Mouse (Mus musculus) heart, adult 2 months (tissue): ENCODE measurements at regions not wholly inside any gene's neighbourhood (a gene's known extent, or its start where the extent isn't known, plus 50 kb on each side); places are given as distances from the start of the nearest gene placed in this dataset.
A peak's percentile ranks its signal among the peaks of the same experiment; 100 is the strongest.

Source experiments
- DNase-seq, 2 experiments: peaks; one replicate each; pipeline ENCODE4 v3.0.0; 2021
- H3K27ac ChIP-seq: fragments of 200-600 bp; 2 replicates; pipeline ENCODE4 v1.8.1; 2022
- H3K27me3 ChIP-seq: fragments of 200-500 bp; 2 replicates; pipeline ENCODE4 v1.6.1; 2012; ENCODE audit warnings: mild to moderate bottlenecking, low read length, inconsistent platforms, mixed read lengths; ENCODE audit not compliant: control insufficient read depth, insufficient read depth
- H3K36me3 ChIP-seq: fragments of 200-500 bp; 2 replicates; pipeline ENCODE4 v1.6.1; 2012; ENCODE audit warnings: low read length, inconsistent platforms; ENCODE audit not compliant: control insufficient read depth, insufficient read depth
- H3K4me1 ChIP-seq: fragments of 200-500 bp; 2 replicates; pipeline ENCODE4 v1.6.1; 2011; ENCODE audit warnings: low read length; ENCODE audit not compliant: control insufficient read depth, insufficient read depth
- H3K4me3 ChIP-seq: fragments of 200-600 bp; 2 replicates; pipeline ENCODE4 v1.8.1; 2022
- H3K79me2 ChIP-seq: fragments of 200-500 bp; replicated peaks from 2 replicates; pipeline ENCODE4 v1.6.1; 2012; ENCODE audit warnings: mild to moderate bottlenecking, inconsistent platforms, low read length, moderate library complexity, mixed read lengths; ENCODE audit not compliant: control insufficient read depth, insufficient read depth
- H3K9ac ChIP-seq: fragments of 200-500 bp; 2 replicates; pipeline ENCODE4 v1.6.1; 2012; ENCODE audit warnings: low read depth, mild to moderate bottlenecking, control low read depth, inconsistent platforms, low read length, mixed read lengths
- CTCF ChIP-seq: fragments of 200-600 bp; IDR thresholded peaks from 2 replicates; pipeline ENCODE4 v1.8.1; 2022; ENCODE audit warnings: antibody characterized with exemption, mild to moderate bottlenecking, moderate library complexity
- EP300 ChIP-seq: fragments of 200-500 bp; IDR thresholded peaks from 2 replicates; pipeline ENCODE4 v1.6.1; 2011; ENCODE audit warnings: low read depth, low read length, control low read depth; ENCODE audit not compliant: insufficient read depth
- POLR2A ChIP-seq: fragments of 200-500 bp; IDR thresholded peaks from 2 replicates; pipeline ENCODE4 v1.6.1; 2011; ENCODE audit warnings: mild to moderate bottlenecking, low read depth, low read length, control low read depth; ENCODE audit not compliant: insufficient read depth
- WGBS: fragments of 180-500 bp; shearing (Covaris S2); methylation state at CpG from one replicate; pipeline ENCODE4 v1.1.7; 2018; 5-methylcytosine and 5-hydroxymethylcytosine counted together
- intact Hi-C: fragments of 180-260 bp; cut with DNase I; formaldehyde crosslinking; loops from one replicate; pipeline ENCODE4 v1.15.1; 2025

DNA sequence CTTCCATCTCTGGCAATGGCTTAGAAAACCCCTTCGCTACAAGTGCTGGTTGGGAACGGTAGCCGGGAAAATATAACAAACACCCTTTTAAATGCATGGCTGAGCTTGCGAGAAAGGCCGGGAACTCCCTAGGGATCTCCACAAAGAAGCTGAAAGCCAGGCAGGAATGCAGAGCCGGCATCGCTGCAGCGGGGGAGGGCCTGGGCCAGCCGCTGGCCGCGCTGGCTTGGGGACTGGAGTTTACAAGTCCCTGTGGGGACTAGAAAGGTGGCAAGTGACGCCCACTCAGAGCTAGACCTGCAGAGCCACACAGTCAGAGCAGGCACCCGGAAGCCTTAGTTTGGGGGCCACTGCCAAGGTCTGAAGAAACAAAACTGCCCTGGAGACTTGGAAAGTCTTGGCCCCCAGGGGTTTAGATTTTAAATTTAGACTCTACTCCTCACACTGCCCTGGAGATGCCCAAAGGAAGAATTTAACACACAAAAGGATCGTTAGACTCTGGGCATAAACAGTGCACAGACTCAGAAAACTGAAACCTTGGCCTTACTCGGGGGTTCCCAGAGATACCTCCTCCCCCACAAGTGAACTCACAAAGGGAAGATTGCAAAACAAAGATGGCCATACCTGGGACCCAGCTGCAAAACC, 59.4 kb downstream of the 1700001O22Rik start:
- Histone ChIP-seq H3K4me3 (no peak overlapping the region), H3K79me2 (no peaks in the 10 kb centered on the region), H3K36me3 (no peaks in the 10 kb centered on the region), H3K9ac (peak overlapping the region; percentile 17; the same call in 1 of the 2 replicates), H3K27me3 (no peaks in the 10 kb centered on the region), H3K27ac (peak overlapping the region; percentile 74), H3K4me1 (peaks cover 10% of the 10 kb centered on the region)
- intact Hi-C loops = no loop called here
- TF ChIP-seq POLR2A (peak; percentile 31; the same call in 1 of the 2 replicates), CTCF (no peak), EP300 (0 out of 2 replicates have a peak, but pooled peaks have one; percentile 38)
- peak; percentile 73 to 81 for DNase-seq
- 10% methylated on average over 15 of the region's 15 CpGs for WGBS

DNA sequence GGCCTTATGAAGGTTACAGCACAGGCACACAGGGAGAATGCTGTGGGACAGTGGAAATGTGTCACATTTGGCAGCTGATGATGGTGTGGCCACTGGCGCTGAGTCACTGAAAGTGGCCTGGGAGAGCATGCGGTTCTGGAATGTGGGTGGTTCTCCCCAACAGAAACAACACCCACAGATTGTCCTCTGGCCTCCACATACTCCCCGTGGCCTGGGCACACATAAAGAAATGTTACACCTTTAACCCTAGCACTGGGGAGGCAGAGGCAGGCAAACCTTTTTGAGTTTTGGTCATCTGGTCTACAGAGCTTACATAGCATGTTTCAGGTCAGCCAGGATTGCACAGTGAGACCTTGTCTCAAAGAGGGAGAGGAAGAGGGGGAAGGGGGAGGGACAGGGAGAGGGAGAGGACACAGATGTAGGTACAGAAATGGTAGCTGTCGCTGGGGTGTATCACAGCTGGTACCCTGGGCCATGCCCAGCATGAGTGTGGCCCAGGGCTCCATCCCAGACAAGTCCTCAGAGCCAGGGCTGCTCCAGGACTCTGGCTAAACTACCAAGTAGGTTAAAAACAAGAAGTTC, 60.1 kb downstream of the 1700001O22Rik start:
- 24% methylated on average over 4 of the region's 4 CpGs for WGBS
- no peaks in the 10 kb centered on the region for H3K27me3 ChIP-seq
- intact Hi-C loops = no loop called here
- peak overlapping the region; percentile 74 for H3K27ac ChIP-seq
- H3K36me3 ChIP-seq = no peaks in the 10 kb centered on the region
- peaks cover 10% of the 10 kb centered on the region for H3K4me1 ChIP-seq
- H3K9ac ChIP-seq = peak overlapping the region; percentile 13; the same call in 1 of the 2 replicates
- H3K4me3 ChIP-seq = no peak overlapping the region
- H3K79me2 ChIP-seq = no peaks in the 10 kb centered on the region
- peak; percentile 64 to 76 for DNase-seq
- TF ChIP-seq CTCF (no peak), EP300 (peak; percentile 77)

DNA sequence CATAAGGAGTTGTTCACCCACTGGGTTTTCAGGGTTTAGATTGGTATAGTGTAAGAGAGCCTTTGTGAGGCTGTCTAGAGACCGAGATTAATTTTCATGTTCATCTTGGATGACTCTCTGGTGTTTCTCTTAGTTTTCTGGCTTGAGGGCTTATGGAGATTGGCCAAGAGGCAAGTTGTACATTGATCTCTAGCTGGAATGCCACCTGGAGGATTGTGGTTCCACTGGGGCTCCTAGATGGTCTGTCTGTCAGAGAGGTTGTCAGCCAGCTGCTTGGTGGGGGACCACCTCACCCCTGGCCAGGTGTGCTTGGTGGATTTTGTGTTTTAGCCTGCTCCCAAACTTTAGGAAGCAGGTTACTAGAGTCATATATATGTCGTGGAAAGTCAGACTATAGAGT, 62.0 kb downstream of the 1700001O22Rik start:
- Histone ChIP-seq H3K79me2 (no peaks in the 10 kb centered on the region), H3K9ac (no peak overlapping the region), H3K27ac (no peak overlapping the region), H3K36me3 (no peaks in the 10 kb centered on the region), H3K4me1 (peaks cover 10% of the 10 kb centered on the region), H3K4me3 (no peak overlapping the region), H3K27me3 (no peaks in the 10 kb centered on the region)
- DNase-seq = no peak
- TF ChIP-seq EP300 (no peak), CTCF (no peak), POLR2A (no peak)
- intact Hi-C loops = loop anchor here (2.0 kb wide), 1 partner anchor 17 kb away; no protein-coding TSS in a partner anchor
- WGBS = 79% methylated on average over 2 of the region's 2 CpGs

DNA sequence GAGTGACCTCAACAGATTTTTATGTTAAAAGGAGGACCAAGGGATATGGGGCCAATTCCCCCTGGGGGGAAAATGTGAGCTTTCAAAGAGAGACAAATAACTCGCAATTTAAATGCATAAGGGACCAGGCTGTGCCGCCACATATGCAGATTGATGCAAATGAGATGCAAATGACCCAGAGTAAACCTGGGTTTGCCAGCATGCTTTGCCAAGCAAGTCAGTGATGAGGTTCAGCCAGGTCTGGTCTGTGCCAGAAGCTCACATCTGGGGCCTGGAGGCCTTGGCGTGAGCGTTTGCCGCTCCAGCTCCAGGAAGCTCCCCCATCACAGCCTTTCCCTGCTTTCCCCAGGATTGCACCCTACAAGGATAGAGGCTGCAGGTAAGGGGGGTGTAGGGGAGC, 65.7 kb downstream of the 1700001O22Rik start:
- Histone ChIP-seq H3K4me3 (no peak overlapping the region), H3K36me3 (no peaks in the 10 kb centered on the region), H3K4me1 (no peaks in the 10 kb centered on the region), H3K9ac (no peak overlapping the region), H3K79me2 (no peaks in the 10 kb centered on the region), H3K27me3 (no peaks in the 10 kb centered on the region), H3K27ac (no peak overlapping the region)
- 92% methylated on average over 5 of the region's 5 CpGs for WGBS
- intact Hi-C loops = no loop called here
- TF ChIP-seq POLR2A = no peak
- TF ChIP-seq CTCF = no peak
- TF ChIP-seq EP300 = no peak
- DNase-seq = no peak

DNA sequence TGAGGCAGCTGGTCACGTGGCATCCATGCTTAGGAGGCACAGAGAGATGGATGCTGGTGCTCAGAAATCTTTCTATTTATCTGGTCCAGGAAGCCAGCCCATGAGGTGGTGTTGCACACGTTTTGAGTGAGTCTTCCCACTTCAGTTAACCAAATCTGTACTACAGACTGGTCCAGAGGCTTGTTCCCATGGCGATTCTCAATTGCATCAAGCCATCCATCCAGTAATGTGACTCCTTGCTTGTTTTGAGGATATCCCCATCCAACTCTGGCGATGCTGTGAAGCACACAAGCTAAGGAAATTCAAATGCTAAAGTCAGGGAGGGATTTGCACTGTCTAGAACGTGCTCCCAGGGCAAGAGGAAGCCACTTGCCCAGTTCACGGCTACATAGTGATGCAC, 66.8 kb downstream of the 1700001O22Rik start:
- intact Hi-C loops = no loop called here
- DNase-seq = no peak
- H3K36me3 ChIP-seq = no peaks in the 10 kb centered on the region
- no peaks in the 10 kb centered on the region for H3K27me3 ChIP-seq
- H3K9ac ChIP-seq = no peak overlapping the region
- no peak for TF ChIP-seq CTCF
- no peak for TF ChIP-seq EP300
- no peak for TF ChIP-seq POLR2A
- no peak overlapping the region for H3K27ac ChIP-seq
- no peak overlapping the region for H3K4me3 ChIP-seq
- H3K79me2 ChIP-seq = no peaks in the 10 kb centered on the region
- H3K4me1 ChIP-seq = no peaks in the 10 kb centered on the region
- WGBS = 80% methylated on average over 6 of the region's 6 CpGs

DNA sequence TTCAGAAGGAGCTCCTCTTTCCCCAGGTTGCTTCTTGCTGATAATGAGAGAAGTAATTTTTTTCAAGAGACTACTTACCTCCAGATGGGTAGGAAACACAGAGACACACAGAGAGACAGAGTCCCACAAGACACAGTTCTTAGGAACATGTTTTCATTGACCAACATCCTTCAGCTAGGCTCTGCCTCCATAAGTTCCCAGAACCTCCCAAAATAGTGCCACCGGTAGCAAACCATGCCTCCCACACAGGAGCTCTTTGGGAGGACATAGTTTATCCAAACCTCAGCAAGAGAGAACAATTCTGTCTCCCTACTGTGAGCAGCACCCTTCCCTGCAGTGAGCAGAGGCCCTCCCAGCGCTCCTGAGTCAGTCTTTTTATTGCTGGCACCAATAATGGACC, 67.2 kb downstream of the 1700001O22Rik start:
- TF ChIP-seq CTCF (no peak), EP300 (no peak), POLR2A (no peak)
- whole genome bisulfite sequencing = 76% methylated on average over 2 of the region's 2 CpGs
- Histone ChIP-seq H3K79me2 (no peaks in the 10 kb centered on the region), H3K9ac (no peak overlapping the region), H3K27ac (no peak overlapping the region), H3K27me3 (no peaks in the 10 kb centered on the region), H3K36me3 (no peaks in the 10 kb centered on the region), H3K4me1 (no peaks in the 10 kb centered on the region), H3K4me3 (no peak overlapping the region)
- DNase-seq = no peak
- intact Hi-C loops = no loop called here
